Mouse (Mus musculus) layer of hippocampus, adult 9-11 months (tissue): ENCODE measurements at regions not wholly inside any gene's neighbourhood (a gene's known extent, or its start where the extent isn't known, plus 50 kb on each side); places are given as distances from the start of the nearest gene placed in this dataset.

ENCODE experiments used
- DNase-seq: peaks from one replicate; pipeline ENCODE4 v3.0.0; 2022

DNA sequence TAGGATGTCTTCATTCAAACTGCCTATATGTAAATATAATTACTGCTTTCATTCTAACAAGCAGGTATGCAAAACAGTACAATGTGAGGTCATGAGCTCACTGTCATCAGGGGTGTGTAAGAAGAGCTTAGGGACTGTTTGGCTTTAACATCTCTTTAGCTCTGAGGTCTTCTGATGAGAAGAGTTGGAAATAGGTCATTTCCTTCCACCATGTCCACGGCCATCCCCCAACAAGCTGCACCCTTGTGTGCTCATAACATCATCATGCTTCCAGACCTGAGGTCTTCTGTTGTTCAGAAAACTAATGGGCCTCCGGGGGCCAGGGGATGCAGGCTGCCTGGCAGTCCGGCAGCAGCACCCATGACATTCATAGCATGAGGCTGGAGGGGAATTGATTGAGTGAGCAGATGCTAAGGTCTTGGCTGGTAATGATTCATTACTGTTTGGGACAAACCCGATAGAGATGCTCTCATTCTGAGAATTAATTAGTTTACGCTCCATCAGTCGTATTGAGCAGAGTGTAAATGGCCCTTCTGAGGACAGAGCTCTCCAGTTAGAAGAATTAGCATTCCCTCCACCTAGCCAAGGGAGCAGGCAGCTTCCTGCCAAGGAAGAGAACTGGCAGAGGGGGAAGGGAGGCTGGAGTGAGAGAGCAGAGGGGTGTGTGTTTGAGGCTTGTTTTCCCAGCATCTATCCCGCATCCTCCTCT lies 64.0 kb downstream of the Rps24 start:
- peak; percentile 57 for DNase-seq

- no peak for DNase-seq
Observed at GRCm38 (mm10) chr14:24551472-24551783, 64.5 kb downstream of the Rps24 start.

DNA sequence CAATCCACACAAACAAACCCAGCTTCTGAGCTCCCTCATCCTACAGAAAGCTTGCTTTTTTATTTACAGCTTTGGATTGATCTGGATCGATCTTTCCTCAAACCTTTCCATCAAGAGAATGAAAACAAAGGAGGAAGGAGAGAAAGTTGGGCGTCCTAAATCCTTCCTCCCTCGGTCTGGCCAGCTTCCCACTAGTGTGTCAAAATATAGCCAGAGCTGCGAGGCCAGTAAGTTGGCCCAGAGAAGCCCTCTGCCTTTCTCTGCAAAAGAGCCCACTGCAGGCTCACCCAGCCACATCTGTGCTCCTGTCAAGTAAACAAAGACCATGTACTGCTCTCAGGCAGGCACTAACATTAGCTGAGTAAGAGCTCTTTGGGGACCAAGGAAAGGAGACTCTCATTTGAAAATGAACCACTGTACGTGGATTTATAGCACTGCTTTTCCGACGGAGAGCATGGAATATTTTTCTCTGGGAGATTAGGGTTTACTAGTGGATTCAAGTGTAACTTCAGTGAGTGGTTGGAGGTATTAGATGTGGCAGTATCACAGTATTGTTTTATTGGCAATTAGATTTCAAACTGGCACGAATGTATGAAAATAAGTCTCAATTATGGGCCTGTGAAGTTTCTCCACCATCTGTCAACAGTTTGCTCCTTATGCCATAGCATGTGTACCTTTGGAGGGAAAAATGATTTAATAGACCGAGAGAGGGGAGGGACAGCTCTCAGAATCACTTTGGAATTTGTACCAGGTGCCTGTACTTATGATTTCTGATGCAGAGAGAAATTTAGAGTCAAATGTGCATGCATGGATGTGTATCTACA lies 78.1 kb downstream of the Rps24 start:
- DNase-seq: peak; percentile 33

- no peak for DNase-seq
Observed at GRCm38 (mm10) chr14:24565718-24566322, 78.9 kb downstream of the Rps24 start.

- DNase-seq: no peak
Observed at GRCm38 (mm10) chr14:24575111-24575510, 88.2 kb downstream of the Rps24 start.

DNA sequence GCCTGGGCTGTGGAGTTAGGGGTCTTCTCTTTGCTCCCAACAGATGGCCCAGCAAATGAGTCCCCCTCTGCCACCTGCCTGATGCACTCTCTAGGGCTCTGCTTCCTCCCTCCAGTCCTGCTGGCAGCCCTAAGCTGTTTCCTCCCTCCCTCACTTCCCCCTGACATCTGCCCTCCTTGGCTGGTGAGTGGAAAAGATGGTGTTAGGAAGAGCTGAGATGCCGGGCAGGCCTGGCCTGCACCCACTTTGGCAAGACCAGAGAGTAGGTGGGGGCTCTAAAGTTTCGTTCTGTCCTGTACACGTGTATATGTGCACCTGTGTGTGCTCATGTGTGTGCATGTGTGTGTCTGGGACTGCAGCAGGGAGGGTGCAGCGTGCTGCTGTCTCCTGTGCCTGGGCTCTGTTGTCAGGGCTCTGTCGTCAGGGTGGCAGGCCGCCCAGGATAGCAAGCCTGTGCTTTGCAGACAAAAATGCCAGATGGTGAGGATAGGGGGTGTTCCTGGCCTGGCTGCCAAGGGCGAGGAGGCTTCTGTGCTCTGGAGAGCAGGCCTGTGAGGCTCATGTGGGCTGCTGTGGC lies 91.7 kb downstream of the Rps24 start:
- DNase-seq: peak; percentile 96

DNA sequence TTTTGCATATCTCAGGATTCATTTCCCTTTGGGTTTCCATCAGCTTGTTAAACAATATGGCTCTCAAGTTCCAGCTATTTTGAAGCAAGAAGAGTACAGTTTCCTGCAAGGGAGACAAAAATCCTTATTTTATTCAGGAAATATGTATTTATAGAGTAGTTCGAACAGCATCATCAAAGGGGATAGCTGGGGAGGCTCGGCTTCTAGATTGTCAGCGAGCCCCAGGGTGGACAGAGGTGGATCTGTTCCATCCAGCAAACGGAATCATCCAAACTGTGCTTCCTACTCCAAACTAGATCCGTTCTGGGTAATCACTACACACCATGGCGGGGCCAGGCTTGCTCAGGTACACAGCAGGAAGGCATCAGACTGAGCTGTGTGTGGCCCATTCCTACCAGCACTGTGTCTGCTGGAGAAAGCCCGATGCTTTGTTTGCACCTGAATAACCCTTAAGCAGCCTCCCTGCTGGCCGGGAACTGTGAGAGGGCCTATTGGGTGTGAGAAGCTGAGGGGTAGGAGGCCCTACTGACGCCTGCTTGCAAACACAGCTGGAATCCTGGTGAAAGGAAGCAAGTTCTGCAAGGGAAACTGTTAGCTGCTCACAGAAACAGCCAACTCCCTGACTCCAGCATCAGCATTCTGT lies 92.3 kb downstream of the Rps24 start:
- peak; percentile 23 for DNase-seq

DNA sequence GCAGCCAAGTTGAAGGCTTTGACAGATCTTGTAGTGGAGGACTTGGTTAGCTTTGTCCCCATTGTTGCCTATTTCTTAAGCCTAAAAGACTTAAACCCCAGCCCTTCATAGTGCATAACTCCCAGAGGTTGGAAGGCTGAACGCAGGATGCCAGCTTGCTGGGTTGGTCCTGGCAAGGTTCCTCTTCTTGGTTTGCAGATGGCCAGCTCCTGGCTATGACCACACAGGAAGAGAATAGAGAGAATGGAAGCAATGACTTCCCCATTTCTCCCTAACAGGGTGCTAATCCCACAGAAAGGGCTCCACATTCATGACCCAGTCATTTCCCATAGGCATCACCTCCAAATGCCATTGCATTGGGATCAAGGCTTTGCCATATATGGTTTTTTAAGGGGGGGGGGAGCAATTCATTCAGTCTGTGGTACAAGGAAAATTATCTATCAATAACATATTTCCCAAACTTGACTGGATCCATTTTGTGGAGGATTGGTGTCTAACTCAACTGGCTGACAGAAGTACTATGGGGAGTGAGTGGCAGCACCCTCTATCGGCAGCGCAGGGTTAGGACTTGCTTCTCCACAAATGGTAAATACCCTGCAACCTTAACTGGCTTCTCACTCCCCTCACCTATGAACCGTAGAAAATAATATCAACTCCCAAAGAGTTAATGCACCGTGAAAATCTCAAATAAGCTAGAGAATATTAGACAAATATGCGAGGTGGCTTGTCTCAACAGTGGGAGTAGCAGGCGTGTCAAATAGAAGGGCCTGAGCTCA lies 99.4 kb downstream of the Rps24 start:
- DNase-seq: no peak

- no peak for DNase-seq
Observed at GRCm38 (mm10) chr14:24586982-24587672, 100.2 kb downstream of the Rps24 start.

- no peak for DNase-seq
Observed at GRCm38 (mm10) chr14:24588041-24588440, 101.1 kb downstream of the Rps24 start.

- peak; percentile 34 for DNase-seq
Observed at GRCm38 (mm10) chr14:24606444-24607173, 119.7 kb downstream of the Rps24 start.

GRCm38 (mm10) chr14:24608356-24608755 lies 121.4 kb downstream of the Rps24 start:
- DNase-seq: no peak

DNA sequence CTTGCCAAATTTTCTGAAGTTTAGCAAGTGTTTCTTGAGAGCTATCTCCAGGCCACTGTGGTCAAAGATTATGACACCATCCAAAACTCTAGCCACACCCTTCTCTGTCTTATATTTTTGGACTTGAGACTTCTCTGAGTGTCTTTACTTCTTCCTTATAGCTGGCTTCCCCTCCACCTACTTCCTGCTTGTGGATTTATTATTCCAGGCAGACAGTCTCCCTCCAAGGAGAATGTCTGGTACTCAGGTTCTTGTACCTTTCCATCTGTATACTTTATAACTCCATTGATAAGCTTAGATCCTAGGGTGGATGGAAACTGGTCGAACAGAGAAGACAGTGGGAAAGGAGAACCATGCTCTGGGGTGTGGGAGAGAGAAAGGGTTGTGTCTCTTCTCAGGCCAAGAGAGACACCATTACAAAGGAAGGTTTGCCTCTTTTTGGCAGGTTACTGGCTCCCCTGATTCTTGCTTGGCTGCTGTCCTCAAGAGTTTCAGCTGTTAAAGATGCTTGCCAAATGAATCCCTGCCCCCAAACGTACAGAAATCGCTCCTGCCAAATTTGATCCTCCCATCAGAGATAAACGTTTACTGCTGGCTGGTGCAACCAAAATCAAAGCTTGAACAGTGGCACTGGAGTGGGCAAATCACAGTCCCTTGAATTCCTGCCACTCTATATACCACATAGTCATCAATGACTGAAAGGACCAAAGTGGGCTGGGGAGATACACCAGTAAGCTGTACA lies 125.5 kb downstream of the Rps24 start:
- DNase-seq: no peak

DNA sequence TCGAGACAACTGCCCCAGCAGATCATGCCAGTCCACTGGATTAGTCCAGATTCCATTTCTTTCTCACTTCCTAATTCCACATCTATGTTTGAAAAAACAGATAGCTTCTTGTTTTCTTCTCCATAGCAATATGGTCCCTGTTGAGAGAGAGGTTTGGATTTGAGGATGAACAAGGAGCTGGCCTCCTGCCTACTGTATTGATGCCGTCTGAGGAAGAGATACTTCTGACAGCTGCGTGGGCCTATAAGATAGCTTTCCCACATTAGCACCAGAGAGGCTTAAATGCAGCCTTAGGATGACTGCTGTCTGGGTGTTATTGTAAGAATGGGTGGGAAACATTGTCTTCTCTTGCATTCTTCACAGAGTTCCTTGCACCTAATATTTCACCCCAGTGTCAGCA lies 128.9 kb downstream of the Rps24 start:
- peak; percentile 52 for DNase-seq

GRCm38 (mm10) chr14:24616306-24617125 lies 129.6 kb downstream of the Rps24 start:
- DNase-seq: no peak

GRCm38 (mm10) chr14:24617126-24617375 lies 130.1 kb downstream of the Rps24 start:
- no peak for DNase-seq

- DNase-seq: peak; percentile 74
Observed at GRCm38 (mm10) chr14:24617393-24617861, 130.5 kb downstream of the Rps24 start.

- peak; percentile 53 for DNase-seq
Observed at GRCm38 (mm10) chr14:24618226-24619038, 131.5 kb downstream of the Rps24 start.

- DNase-seq: no peak
Observed at GRCm38 (mm10) chr14:24631994-24632393, 145.1 kb downstream of the Rps24 start.
